Mouse (Mus musculus) heart, adult 2 months (tissue): ENCODE results near the gene Olfr1153. TPM values are rescaled to one million over a fixed set of nuclear protein-coding genes. Genes with fewer than 3 reads are reported as not detected.

ENCODE experiments used
- DNase-seq, 2 experiments: peaks; one replicate each; pipeline ENCODE4 v3.0.0; 2021
- H3K27ac ChIP-seq: fragments of 200-600 bp; 2 replicates; pipeline ENCODE4 v1.8.1; 2022
- H3K27me3 ChIP-seq: fragments of 200-500 bp; 2 replicates; pipeline ENCODE4 v1.6.1; 2012; ENCODE audit warnings: mild to moderate bottlenecking, low read length, inconsistent platforms, mixed read lengths; ENCODE audit not compliant: control insufficient read depth, insufficient read depth
- H3K36me3 ChIP-seq: fragments of 200-500 bp; 2 replicates; pipeline ENCODE4 v1.6.1; 2012; ENCODE audit warnings: low read length, inconsistent platforms; ENCODE audit not compliant: control insufficient read depth, insufficient read depth
- H3K4me1 ChIP-seq: fragments of 200-500 bp; 2 replicates; pipeline ENCODE4 v1.6.1; 2011; ENCODE audit warnings: low read length; ENCODE audit not compliant: control insufficient read depth, insufficient read depth
- H3K4me3 ChIP-seq: fragments of 200-600 bp; 2 replicates; pipeline ENCODE4 v1.8.1; 2022
- H3K79me2 ChIP-seq: fragments of 200-500 bp; replicated peaks from 2 replicates; pipeline ENCODE4 v1.6.1; 2012; ENCODE audit warnings: mild to moderate bottlenecking, inconsistent platforms, low read length, moderate library complexity, mixed read lengths; ENCODE audit not compliant: control insufficient read depth, insufficient read depth
- H3K9ac ChIP-seq: fragments of 200-500 bp; 2 replicates; pipeline ENCODE4 v1.6.1; 2012; ENCODE audit warnings: low read depth, mild to moderate bottlenecking, control low read depth, inconsistent platforms, low read length, mixed read lengths
- CTCF ChIP-seq: fragments of 200-600 bp; IDR thresholded peaks from 2 replicates; pipeline ENCODE4 v1.8.1; 2022; ENCODE audit warnings: antibody characterized with exemption, mild to moderate bottlenecking, moderate library complexity
- EP300 ChIP-seq: fragments of 200-500 bp; IDR thresholded peaks from 2 replicates; pipeline ENCODE4 v1.6.1; 2011; ENCODE audit warnings: low read depth, low read length, control low read depth; ENCODE audit not compliant: insufficient read depth
- POLR2A ChIP-seq: fragments of 200-500 bp; IDR thresholded peaks from 2 replicates; pipeline ENCODE4 v1.6.1; 2011; ENCODE audit warnings: mild to moderate bottlenecking, low read depth, low read length, control low read depth; ENCODE audit not compliant: insufficient read depth
- WGBS: fragments of 180-500 bp; shearing (Covaris S2); methylation state at CpG from one replicate; pipeline ENCODE4 v1.1.7; 2018; 5-methylcytosine and 5-hydroxymethylcytosine counted together
- intact Hi-C: fragments of 180-260 bp; cut with DNase I; formaldehyde crosslinking; loops from one replicate; pipeline ENCODE4 v1.15.1; 2025
- long read RNA-seq: library from polyadenylated mRNA; stranded (forward); transcript quantifications from one replicate; pipeline ENCODE4 v2.0.0, GENCODE M21; 2021
- polyA plus RNA-seq: library from polyadenylated mRNA; depleted of rRNA; stranded (reverse); fragments of >200 nt; gene quantifications from 2 replicates; pipeline ENCODE4 v1.2.3, GENCODE M21; 2012; rRNA removed
- total RNA-seq, 2 experiments: library from RNA; stranded (reverse); gene quantifications; 2 replicates each; pipeline ENCODE4 v1.2.3; 2021

Gene Olfr1153
- total RNA-seq (not detected), polyA plus RNA-seq (not detected in 2 replicates)
- long read RNA-seq = 0 reads

GRCm38 (mm10) chr2:87894662-87895061, at the start of gene Olfr1153:
Gene Olfr1153 (plus strand): TSS chr2:87894962.
- Histone ChIP-seq H3K79me2 (no peaks in the 10 kb centered on the region), H3K27me3 (no peaks in the 10 kb centered on the region), H3K9ac (no peak within 1 kb of the TSS), H3K36me3 (no peaks in the 10 kb centered on the region), H3K27ac (no peak within 1 kb of the TSS), H3K4me1 (no peaks in the 10 kb centered on the region), H3K4me3 (no peak within 1 kb of the TSS)
- TF ChIP-seq EP300 = no peak
- TF ChIP-seq CTCF = no peak
- TF ChIP-seq POLR2A = no peak
- intact Hi-C loops = no loop called here
- WGBS = 54% methylated on average over 1 of the region's 1 CpGs
- DNase-seq = no peak

GRCm38 (mm10) chr2:87855562-87855961, 39.2 kb upstream of the Olfr1153 start, which contains the start of gene Olfr1151:
Gene Olfr1151 (plus strand): TSS chr2:87855862.
- intact Hi-C loops = no loop called here
- Histone ChIP-seq H3K4me3 (no peak within 1 kb of the TSS), H3K27me3 (no peaks in the 10 kb centered on the region), H3K79me2 (no peaks in the 10 kb centered on the region), H3K36me3 (no peaks in the 10 kb centered on the region), H3K27ac (no peak within 1 kb of the TSS), H3K4me1 (no peaks in the 10 kb centered on the region), H3K9ac (no peak within 1 kb of the TSS)
- TF ChIP-seq POLR2A (no peak), EP300 (no peak), CTCF (no peak)
- 67% methylated on average over 1 of the region's 1 CpGs for WGBS
- DNase-seq = no peak

- no peak for TF ChIP-seq POLR2A
- no peak for TF ChIP-seq CTCF
- no peak for TF ChIP-seq EP300
- intact Hi-C loops = no loop called here
- H3K27ac ChIP-seq = no peak within 1 kb of the TSS
- no peak for DNase-seq
- no peak within 1 kb of the TSS for H3K4me3 ChIP-seq
- no peaks in the 10 kb centered on the region for H3K27me3 ChIP-seq
- no peak within 1 kb of the TSS for H3K9ac ChIP-seq
- H3K79me2 ChIP-seq = no peaks in the 10 kb centered on the region
- H3K4me1 ChIP-seq = no peaks in the 10 kb centered on the region
- H3K36me3 ChIP-seq = no peaks in the 10 kb centered on the region
Measured at GRCm38 (mm10) chr2:87866192-87866591, 28.6 kb upstream of the Olfr1153 start, which contains the start of gene Olfr1152. Gene Olfr1152 (plus strand): TSS chr2:87866492.

GRCm38 (mm10) chr2:87905066-87905465, 10.3 kb downstream of the Olfr1153 start, which contains the start of gene Olfr1154:
Gene Olfr1154 (minus strand): TSS chr2:87905166.
- H3K4me1 ChIP-seq = no peaks in the 10 kb centered on the region
- H3K27me3 ChIP-seq = no peaks in the 10 kb centered on the region
- H3K36me3 ChIP-seq = no peaks in the 10 kb centered on the region
- H3K79me2 ChIP-seq = no peaks in the 10 kb centered on the region
- H3K27ac ChIP-seq = no peak within 1 kb of the TSS
- H3K9ac ChIP-seq = no peak within 1 kb of the TSS
- H3K4me3 ChIP-seq = no peak within 1 kb of the TSS
- no peak for TF ChIP-seq CTCF
- no peak for TF ChIP-seq EP300
- TF ChIP-seq POLR2A = no peak
- DNase-seq = no peak
- intact Hi-C loops = no loop called here
- 62% methylated on average over 1 of the region's 1 CpGs for WGBS

GRCm38 (mm10) chr2:87945037-87945436, 50.3 kb downstream of the Olfr1153 start, which contains the start of gene Olfr1155:
Gene Olfr1155 (minus strand): TSS chr2:87945137.
- 95% methylated on average over 1 of the region's 1 CpGs for WGBS
- no peaks in the 10 kb centered on the region for H3K27me3 ChIP-seq
- no peak within 1 kb of the TSS for H3K9ac ChIP-seq
- no peak within 1 kb of the TSS for H3K27ac ChIP-seq
- intact Hi-C loops = no loop called here
- TF ChIP-seq CTCF (no peak), POLR2A (no peak), EP300 (no peak)
- no peaks in the 10 kb centered on the region for H3K4me1 ChIP-seq
- no peaks in the 10 kb centered on the region for H3K36me3 ChIP-seq
- H3K4me3 ChIP-seq = no peak within 1 kb of the TSS
- no peak for DNase-seq
- H3K79me2 ChIP-seq = no peaks in the 10 kb centered on the region

Other genes starting within 250 kb of the Olfr1153 start
- not detected for gene Olfr1133, start 247.6 kb upstream of the Olfr1153 start, total RNA-seq
- gene Olfr1133, start 247.6 kb upstream of the Olfr1153 start, polyA plus RNA-seq = not detected in 2 replicates
- not detected for gene Olfr1134, start 236.5 kb upstream of the Olfr1153 start, total RNA-seq
- not detected in 2 replicates for gene Olfr1134, start 236.5 kb upstream of the Olfr1153 start, polyA plus RNA-seq
- not detected for gene Olfr1135, start 221.3 kb upstream of the Olfr1153 start, total RNA-seq
- not detected in 2 replicates for gene Olfr1135, start 221.3 kb upstream of the Olfr1153 start, polyA plus RNA-seq
- not detected for gene Olfr1136, start 201.0 kb upstream of the Olfr1153 start, total RNA-seq
- not detected in 2 replicates for gene Olfr1136, start 201.0 kb upstream of the Olfr1153 start, polyA plus RNA-seq
- gene Olfr1137, start 181.8 kb upstream of the Olfr1153 start, total RNA-seq = not detected
- gene Olfr1137, start 181.8 kb upstream of the Olfr1153 start, polyA plus RNA-seq = not detected in 2 replicates
- gene Olfr1138, start 155.0 kb upstream of the Olfr1153 start, total RNA-seq = not detected
- gene Olfr1138, start 155.0 kb upstream of the Olfr1153 start, polyA plus RNA-seq = not detected in 2 replicates
- gene Olfr1140, start 151.2 kb upstream of the Olfr1153 start, total RNA-seq = not detected
- gene Olfr1140, start 151.2 kb upstream of the Olfr1153 start, polyA plus RNA-seq = not detected in 2 replicates
- not detected for gene Olfr1141, start 141.0 kb upstream of the Olfr1153 start, total RNA-seq
- not detected in 2 replicates for gene Olfr1141, start 141.0 kb upstream of the Olfr1153 start, polyA plus RNA-seq
- gene Olfr152, start 115.5 kb upstream of the Olfr1153 start, total RNA-seq = not detected
- gene Olfr152, start 115.5 kb upstream of the Olfr1153 start, polyA plus RNA-seq = not detected in 2 replicates
- gene Olfr1143, start 94.4 kb upstream of the Olfr1153 start, total RNA-seq = not detected
- gene Olfr1143, start 94.4 kb upstream of the Olfr1153 start, polyA plus RNA-seq = not detected in 2 replicates
- gene Olfr1145, start 85.1 kb upstream of the Olfr1153 start, total RNA-seq = not detected
- gene Olfr1145, start 85.1 kb upstream of the Olfr1153 start, polyA plus RNA-seq = not detected in 2 replicates
- gene Olfr1148, start 64.4 kb upstream of the Olfr1153 start, total RNA-seq = not detected
- gene Olfr1148, start 64.4 kb upstream of the Olfr1153 start, polyA plus RNA-seq = not detected in 2 replicates
- gene Olfr1150-ps1, start 51.0 kb upstream of the Olfr1153 start, total RNA-seq = not detected
- gene Olfr1150-ps1, start 51.0 kb upstream of the Olfr1153 start, polyA plus RNA-seq = not detected in 2 replicates
- not detected for gene Olfr1151, start 39.1 kb upstream of the Olfr1153 start, total RNA-seq
- gene Olfr1151, start 39.1 kb upstream of the Olfr1153 start, polyA plus RNA-seq = not detected in 2 replicates
- not detected for gene Olfr1152, start 28.5 kb upstream of the Olfr1153 start, total RNA-seq
- gene Olfr1152, start 28.5 kb upstream of the Olfr1153 start, polyA plus RNA-seq = not detected in 2 replicates
- gene Olfr1154, start 10.2 kb downstream of the Olfr1153 start, total RNA-seq = not detected
- gene Olfr1154, start 10.2 kb downstream of the Olfr1153 start, polyA plus RNA-seq = not detected in 2 replicates
- not detected for gene Olfr1155, start 50.2 kb downstream of the Olfr1153 start, total RNA-seq
- gene Olfr1155, start 50.2 kb downstream of the Olfr1153 start, polyA plus RNA-seq = not detected in 2 replicates
- not detected for gene Olfr1156, start 58.1 kb downstream of the Olfr1153 start, total RNA-seq
- not detected in 2 replicates for gene Olfr1156, start 58.1 kb downstream of the Olfr1153 start, polyA plus RNA-seq
- not detected for gene Olfr1157, start 73.3 kb downstream of the Olfr1153 start, total RNA-seq
- not detected in 2 replicates for gene Olfr1157, start 73.3 kb downstream of the Olfr1153 start, polyA plus RNA-seq
- gene Olfr74, start 79.7 kb downstream of the Olfr1153 start, total RNA-seq = not detected
- gene Olfr74, start 79.7 kb downstream of the Olfr1153 start, polyA plus RNA-seq = not detected in 2 replicates
- not detected for gene Olfr1158, start 95.2 kb downstream of the Olfr1153 start, total RNA-seq
- gene Olfr1158, start 95.2 kb downstream of the Olfr1153 start, polyA plus RNA-seq = not detected in 2 replicates
- gene Olfr1160, start 113.3 kb downstream of the Olfr1153 start, total RNA-seq = not detected
- gene Olfr1160, start 113.3 kb downstream of the Olfr1153 start, polyA plus RNA-seq = not detected in 2 replicates
- gene Olfr1161, start 127.8 kb downstream of the Olfr1153 start, total RNA-seq = not detected
- gene Olfr1161, start 127.8 kb downstream of the Olfr1153 start, polyA plus RNA-seq = not detected in 2 replicates
- gene Olfr73, start 142.7 kb downstream of the Olfr1153 start, total RNA-seq = not detected
- not detected in 2 replicates for gene Olfr73, start 142.7 kb downstream of the Olfr1153 start, polyA plus RNA-seq
- gene Olfr1162, start 156.2 kb downstream of the Olfr1153 start, total RNA-seq = not detected
- not detected in 2 replicates for gene Olfr1162, start 156.2 kb downstream of the Olfr1153 start, polyA plus RNA-seq
- gene Olfr1163, start 176.9 kb downstream of the Olfr1153 start, total RNA-seq = not detected
- gene Olfr1163, start 176.9 kb downstream of the Olfr1153 start, polyA plus RNA-seq = not detected in 2 replicates
- gene Olfr1164, start 199.0 kb downstream of the Olfr1153 start, total RNA-seq = not detected
- gene Olfr1164, start 199.0 kb downstream of the Olfr1153 start, polyA plus RNA-seq = not detected in 2 replicates
- not detected for gene Olfr1166, start 233.3 kb downstream of the Olfr1153 start, total RNA-seq
- gene Olfr1166, start 233.3 kb downstream of the Olfr1153 start, polyA plus RNA-seq = not detected in 2 replicates